Mouse (Mus musculus) stomach, embryonic 14.5 days (tissue): ENCODE results near the gene Gdpd5. TPM values are rescaled to one million over a fixed set of nuclear protein-coding genes. Genes with fewer than 3 reads are reported as not detected.

Source experiments
- ATAC-seq: fragments of 200-750 bp; cut with Nextera tagmentation; 2 replicates; pipeline ENCODE4 v1.8.0; 2017; ENCODE audit warnings: low read depth, moderate TSS enrichment; ENCODE audit not compliant: insufficient number of reproducible peaks, insufficient read depth, low FRiP score
- H3K27ac ChIP-seq: fragments of 300-500 bp; sonication (generic); 2 replicates; pipeline ENCODE4 v1.5.1; 2014; ENCODE audit warnings: mild to moderate bottlenecking, low read length, moderate library complexity, mixed read lengths
- H3K27me3 ChIP-seq: fragments of 300-500 bp; sonication (generic); 2 replicates; pipeline ENCODE4 v1.6.1; 2014; ENCODE audit warnings: low read length, control low read depth, mixed read lengths; ENCODE audit not compliant: control insufficient read depth, insufficient read depth
- H3K36me3 ChIP-seq: fragments of 300-500 bp; sonication (generic); 2 replicates; pipeline ENCODE4 v1.6.1; 2014; ENCODE audit warnings: mild to moderate bottlenecking, control low read depth, low read length, moderate library complexity, mixed read lengths; ENCODE audit not compliant: control insufficient read depth, insufficient read depth
- H3K4me1 ChIP-seq: fragments of 300-500 bp; sonication (generic); 2 replicates; pipeline ENCODE4 v1.6.1; 2014; ENCODE audit warnings: low read length, control low read depth, mixed read lengths; ENCODE audit not compliant: control insufficient read depth, insufficient read depth
- H3K4me2 ChIP-seq: fragments of 300-500 bp; sonication (generic); replicated peaks from 2 replicates; pipeline ENCODE4 v1.6.1; 2014; ENCODE audit warnings: low read depth, low read length, control low read depth
- H3K4me3 ChIP-seq: fragments of 300-500 bp; sonication (generic); 2 replicates; pipeline ENCODE4 v1.5.1; 2014; ENCODE audit warnings: low read depth, low read length, control low read depth
- H3K9ac ChIP-seq: fragments of 300-500 bp; sonication (generic); replicated peaks from 2 replicates; pipeline ENCODE4 v1.6.1; 2014; ENCODE audit warnings: low read depth, mild to moderate bottlenecking, control low read depth, low read length, moderate library complexity, mixed read lengths
- H3K9me3 ChIP-seq: fragments of 300-500 bp; sonication (generic); 2 replicates; pipeline ENCODE4 v1.6.1; 2016; ENCODE audit warnings: low read depth, low read length, control low read depth; ENCODE audit not compliant: control insufficient read depth
- WGBS: fragments of 180-500 bp; shearing (Covaris S2); extraction: QIAGEN DNeasy Blood & Tissue Kit; methylation state at CpG from one replicate; pipeline ENCODE4 v1.1.7; 2014; 5-methylcytosine and 5-hydroxymethylcytosine counted together
- polyA plus RNA-seq: library from polyadenylated mRNA; unstranded; fragments of >200 nt; fragmentation: Nextera tagmentation; extraction: Ambion mirVana; gene quantifications from 2 replicates; pipeline ENCODE4 v1.2.1, GENCODE M21; 2014

Gene Gdpd5
- polyA plus RNA-seq: 15.9 and 22.7 TPM in 2 replicates

- WGBS: under 1% methylated on average over 72 of the region's 73 CpGs
Measured at GRCm38 (mm10) chr7:99381214-99382087, at the start of gene Gdpd5. Gdpd5 (plus strand) TSS chr7:99381414.

GRCm38 (mm10) chr7:99332774-99333480 lies 48.3 kb upstream of the Gdpd5 start:
- WGBS: 40% methylated on average over 12 of the region's 12 CpGs
- Histone ChIP-seq H3K4me2 (no peak overlapping the region), H3K27me3 (no peaks in the 10 kb centered on the region), H3K27ac (no peak overlapping the region), H3K9ac (no peak overlapping the region), H3K9me3 (no peaks in the 10 kb centered on the region), H3K4me1 (no peaks in the 10 kb centered on the region), H3K4me3 (no peak overlapping the region), H3K36me3 (no peaks in the 10 kb centered on the region)
- ATAC-seq: peak; percentile 82

More at GRCm38 (mm10) chr7:99381214-99382087, at the start of gene Gdpd5:
- Histone ChIP-seq H3K4me2 (peak within 1 kb of the TSS; percentile 94), H3K9me3 (no peaks in the 10 kb centered on the region), H3K27me3 (no peaks in the 10 kb centered on the region), H3K4me1 (peaks cover 23% of the 10 kb centered on the region; the same call in 1 of the 2 replicates), H3K36me3 (no peaks in the 10 kb centered on the region), H3K4me3 (peak within 1 kb of the TSS; percentile 65), H3K9ac (peak within 1 kb of the TSS; percentile 68), H3K27ac (peak within 1 kb of the TSS; percentile 92)
- ATAC-seq: peak; percentile 97

GRCm38 (mm10) chr7:99340736-99341135 lies 40.5 kb upstream of the Gdpd5 start:
- no peak for ATAC-seq
- no peak overlapping the region for H3K27ac ChIP-seq
- H3K9me3 ChIP-seq: no peaks in the 10 kb centered on the region
- no peaks in the 10 kb centered on the region for H3K4me1 ChIP-seq
- peaks cover 32% of the 10 kb centered on the region for H3K36me3 ChIP-seq
- no peaks in the 10 kb centered on the region for H3K27me3 ChIP-seq
- WGBS: 78% methylated on average over 8 of the region's 8 CpGs
- no peak overlapping the region for H3K4me3 ChIP-seq
- H3K4me2 ChIP-seq: no peak overlapping the region
- H3K9ac ChIP-seq: no peak overlapping the region

GRCm38 (mm10) chr7:99343577-99343976 lies 37.6 kb upstream of the Gdpd5 start:
- peaks cover under 1% of the 10 kb centered on the region; the same call in 1 of the 2 replicates for H3K4me1 ChIP-seq
- no peak overlapping the region for H3K27ac ChIP-seq
- H3K36me3 ChIP-seq: peaks cover 60% of the 10 kb centered on the region
- H3K4me2 ChIP-seq: no peak overlapping the region
- WGBS: 81% methylated on average over 4 of the region's 4 CpGs
- H3K9ac ChIP-seq: no peak overlapping the region
- no peak; the same call in 1 of the 2 replicates for ATAC-seq
- H3K27me3 ChIP-seq: no peaks in the 10 kb centered on the region
- H3K9me3 ChIP-seq: no peaks in the 10 kb centered on the region
- H3K4me3 ChIP-seq: no peak overlapping the region

GRCm38 (mm10) chr7:99347268-99347667 lies 33.9 kb upstream of the Gdpd5 start:
- 93% methylated on average over 10 of the region's 10 CpGs for WGBS
- H3K9ac ChIP-seq: no peak overlapping the region
- no peak overlapping the region for H3K27ac ChIP-seq
- no peak for ATAC-seq
- peaks cover 27% of the 10 kb centered on the region for H3K4me1 ChIP-seq
- no peaks in the 10 kb centered on the region for H3K9me3 ChIP-seq
- H3K27me3 ChIP-seq: no peaks in the 10 kb centered on the region
- peaks cover 73% of the 10 kb centered on the region for H3K36me3 ChIP-seq
- no peak overlapping the region for H3K4me2 ChIP-seq
- no peak overlapping the region for H3K4me3 ChIP-seq

GRCm38 (mm10) chr7:99348883-99349282 lies 32.3 kb upstream of the Gdpd5 start:
- no peaks in the 10 kb centered on the region for H3K27me3 ChIP-seq
- no peak for ATAC-seq
- no peaks in the 10 kb centered on the region for H3K9me3 ChIP-seq
- H3K27ac ChIP-seq: no peak overlapping the region
- no peak overlapping the region for H3K9ac ChIP-seq
- no peak overlapping the region for H3K4me2 ChIP-seq
- peaks cover 27% of the 10 kb centered on the region for H3K4me1 ChIP-seq
- H3K4me3 ChIP-seq: no peak overlapping the region
- peaks cover 66% of the 10 kb centered on the region for H3K36me3 ChIP-seq
- WGBS: 96% methylated on average over 26 of the region's 26 CpGs

- H3K9me3 ChIP-seq: no peaks in the 10 kb centered on the region
- peak overlapping the region; percentile 79 for H3K4me3 ChIP-seq
- peak overlapping the region; percentile 96; the same call in 1 of the 2 replicates for H3K27ac ChIP-seq
- peaks cover 54% of the 10 kb centered on the region for H3K36me3 ChIP-seq
- H3K27me3 ChIP-seq: no peaks in the 10 kb centered on the region
- peaks cover 32% of the 10 kb centered on the region for H3K4me1 ChIP-seq
- ATAC-seq: no peak
- peak overlapping the region; percentile 96 for H3K9ac ChIP-seq
- 62% methylated on average over 9 of the region's 9 CpGs for WGBS
- H3K4me2 ChIP-seq: peak overlapping the region; percentile 95
Measured at GRCm38 (mm10) chr7:99349782-99350720, 31.2 kb upstream of the Gdpd5 start.
